Comparison of ENCODE assay signal across 11 mouse cellular contexts in genomic region chr6:51710926-51711615, GRCm38 (mm10).
DNase-seq lines count a peak whose midpoint lies in the region; ATAC-seq and TF ChIP-seq lines count a peak whose summit lies in the region.
"Had no signal": no experiment of that assay in that cellular context is flagged by ENCODE, and none has a peak within 500 bp of the region (broad histone marks: within the 10 kb centered on the region; RNA-seq: fewer than 3 reads in every experiment).

No protein-coding gene starts in this region.

- H3K27ac ChIP-seq in heart, embryonic 12.5 days (ENCODE audit: poor library complexity, severe bottlenecking): no peak overlapping the region
- no peak overlapping the region for H3K27ac ChIP-seq in lung, postnatal 0 days (ENCODE audit: low read length)
- no peak overlapping the region for H3K27ac ChIP-seq in forebrain, embryonic 10.5 days
- H3K27ac ChIP-seq: layer of hippocampus, adult 2 months had no signal

- intact Hi-C loops in left cerebral cortex, postnatal 36 days (cut with DNase I): loop anchor here (5.0 kb wide), 1 partner anchor 94 kb away; no protein-coding TSS in a partner anchor

- TF ChIP-seq CTCF in lung, postnatal 0 days (IDR thresholded peaks at IDR 0.05): no peak

- ATAC-seq in heart, embryonic 12.5 days (ENCODE audit: insufficient number of reproducible peaks, low FRiP score): no peak
- peak; percentile 84 for ATAC-seq in lung, postnatal 0 days

- no peak overlapping the region for H3K4me3 ChIP-seq in heart, embryonic 12.5 days
- H3K4me3 ChIP-seq in lung, postnatal 0 days (ENCODE audit: low read depth, low read length): no peak overlapping the region
- no peak overlapping the region for H3K4me3 ChIP-seq in forebrain, embryonic 10.5 days
- H3K4me3 ChIP-seq: layer of hippocampus, adult 2 months; midbrain, embryonic 10.5 days had no signal

- no peak overlapping the region for H3K4me2 ChIP-seq in heart, embryonic 12.5 days
- H3K4me2 ChIP-seq in lung, postnatal 0 days (replicated peaks; ENCODE audit: low read depth, low read length): no peak overlapping the region

- no peaks in the 10 kb centered on the region for H3K36me3 ChIP-seq in heart, embryonic 12.5 days
- no peaks in the 10 kb centered on the region for H3K36me3 ChIP-seq in lung, postnatal 0 days (ENCODE audit: insufficient read depth, low read length)
- H3K36me3 ChIP-seq in forebrain, embryonic 10.5 days (replicated peaks): no peaks in the 10 kb centered on the region
- H3K36me3 ChIP-seq: midbrain, embryonic 10.5 days had no signal

- no peak overlapping the region for H3K9ac ChIP-seq in heart, embryonic 12.5 days
- H3K9ac ChIP-seq in lung, postnatal 0 days (replicated peaks; ENCODE audit: low read depth): no peak overlapping the region

- H3K9me3 ChIP-seq in heart, embryonic 12.5 days (replicated peaks): no peaks in the 10 kb centered on the region
- H3K9me3 ChIP-seq in lung, postnatal 0 days (ENCODE audit: low read length): no peaks in the 10 kb centered on the region
- H3K9me3 ChIP-seq in forebrain, embryonic 10.5 days: no peaks in the 10 kb centered on the region
- H3K9me3 ChIP-seq: midbrain, embryonic 10.5 days had no signal

- peak; percentile 37; the same call in 1 of the 2 replicates for TF ChIP-seq EP300 in lung, postnatal 0 days (IDR thresholded peaks at IDR 0.05)

- peaks cover 27% of the 10 kb centered on the region for H3K4me1 ChIP-seq in heart, embryonic 12.5 days (replicated peaks)
- no peaks in the 10 kb centered on the region; the same call in 1 of the 2 replicates for H3K4me1 ChIP-seq in lung, postnatal 0 days (ENCODE audit: insufficient read depth, low read depth, low read length)
- peaks cover 28% of the 10 kb centered on the region for H3K4me1 ChIP-seq in forebrain, embryonic 10.5 days

- WGBS in heart, embryonic 12.5 days: 77% methylated on average over 15 of the region's 15 CpGs
- WGBS in lung, postnatal 0 days: 46% methylated on average over 15 of the region's 15 CpGs
- 92% methylated on average over 15 of the region's 15 CpGs for WGBS in forebrain, embryonic 10.5 days

- DNase-seq in heart, adult 11 months: peak; percentile 94
- DNase-seq in ES-CJ7 (ENCODE audit: low read depth, low spot score): peak; percentile 11
- peak; percentile 55 for DNase-seq in adrenal gland, postnatal 25 days
- peak; percentile 78 for DNase-seq in lung, postnatal 0 days (ENCODE audit: low spot score)
- DNase-seq in forebrain, embryonic 10.5 days (ENCODE audit: extremely low spot score, low spot score): no peak
- no peak for DNase-seq in layer of hippocampus, postnatal 25 days (ENCODE audit: extremely low spot score in 1 of 2, low spot score in 1 of 2)
- DNase-seq in left cerebral cortex, postnatal 36 days (ENCODE audit: low spot score in 2 of 2): no peak
- DNase-seq: liver had no signal

- no peaks in the 10 kb centered on the region for H3K27me3 ChIP-seq in heart, embryonic 12.5 days (replicated peaks)
- H3K27me3 ChIP-seq in lung, postnatal 0 days (replicated peaks; ENCODE audit: insufficient read depth, low read length): no peaks in the 10 kb centered on the region
- no peaks in the 10 kb centered on the region for H3K27me3 ChIP-seq in forebrain, embryonic 10.5 days (ENCODE audit: poor library complexity, severe bottlenecking)

Comparison
In these comparisons a context has a peak if more than half of its experiments do, and no peak if none do; other contexts are left out.
1. DNase-seq: peak in heart, adult 11 months (single experiment), ES-CJ7 (single experiment), adrenal gland, postnatal 25 days (single experiment) and lung, postnatal 0 days (single experiment); none in forebrain, embryonic 10.5 days (single experiment), layer of hippocampus, postnatal 25 days (0 of 2) and left cerebral cortex, postnatal 36 days (0 of 2).